Mouse (Mus musculus): ENCODE measurements around the gene Tpd52l1. TPM values are rescaled to one million over a fixed set of nuclear protein-coding genes. Genes with fewer than 3 reads are reported as not detected.
"Not testable (repeated sequence)": the region's sequence is repeated elsewhere in the genome, so short reads cannot be mapped to it uniquely, and the experiment has no call there.

Gene Tpd52l1
- polyA plus RNA-seq, 1 experiment from 2014 or later, result 50.7 TPM

DNA sequence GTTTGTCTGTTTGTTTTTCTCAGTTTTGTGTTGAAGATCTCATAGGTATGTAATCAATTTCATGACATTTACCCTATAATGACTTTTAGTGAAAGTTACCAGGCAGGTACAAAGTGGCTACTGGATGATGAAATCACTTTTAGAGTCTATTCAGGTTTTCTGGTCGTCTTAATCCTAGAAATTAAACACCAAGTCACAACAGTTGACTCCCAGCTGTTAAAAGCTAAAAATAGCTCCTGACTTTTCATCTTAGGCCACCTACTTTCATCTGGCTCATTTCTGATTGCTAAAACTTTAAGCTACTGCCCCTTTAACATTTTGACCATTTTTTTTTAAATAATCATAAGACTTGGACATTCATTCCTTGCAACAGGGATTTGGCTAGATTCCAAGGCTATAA is 1.3 kb upstream of the Tpd52l1 start:
- DNase-seq (ENCODE audit: low spot score), result no peak
- no peak for ATAC-seq (replicated peaks; ENCODE audit: insufficient number of reproducible peaks, low FRiP score, low TSS enrichment, low read depth)
- Histone ChIP-seq H3K9me3 (replicated peaks; ENCODE audit: control insufficient read depth, low read length) (no peaks in the 10 kb centered on the region), H3K4me3 (ENCODE audit: low read depth, low read length) (no peak overlapping the region), H3K9ac (replicated peaks; ENCODE audit: low read length) (no peak overlapping the region), H3K27ac (replicated peaks; ENCODE audit: low read depth, low read length) (no peak overlapping the region), H3K36me3 (replicated peaks; ENCODE audit: control insufficient read depth, insufficient read depth, low read depth, low read length) (no peaks in the 10 kb centered on the region), H3K4me2 (ENCODE audit: low read depth, low read length) (no peak overlapping the region), H3K4me1 (ENCODE audit: control insufficient read depth, insufficient read depth, low read length) (no peaks in the 10 kb centered on the region), H3K27me3 (ENCODE audit: control insufficient read depth, insufficient read depth, low read length) (no peaks in the 10 kb centered on the region)
- 53% methylated on average over 1 of the region's 1 CpGs for WGBS

DNA sequence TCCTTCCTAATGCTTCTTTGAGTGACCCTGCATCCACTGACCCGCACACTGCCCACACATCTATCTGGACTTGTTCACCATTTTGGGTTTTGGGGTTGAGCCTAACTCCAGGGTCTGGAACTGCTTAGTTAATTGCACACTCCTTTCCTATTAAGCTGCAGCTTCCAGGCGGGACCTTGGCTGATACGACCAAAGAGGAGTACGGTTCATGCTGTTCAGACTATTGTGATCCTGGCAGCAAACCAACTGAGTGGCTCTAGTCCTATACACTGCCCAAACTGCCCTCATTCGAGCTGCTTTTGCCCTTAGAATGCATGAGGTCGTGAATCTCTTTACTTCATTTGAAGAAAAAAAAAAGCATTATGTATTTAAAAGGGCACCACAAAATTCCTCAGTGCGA is 1.6 kb downstream of the Tpd52l1 start:
- Histone ChIP-seq H3K4me1 (ENCODE audit: control insufficient read depth, insufficient read depth, low read length) (no peaks in the 10 kb centered on the region), H3K27me3 (ENCODE audit: control insufficient read depth, insufficient read depth, low read length) (no peaks in the 10 kb centered on the region), H3K9ac (replicated peaks; ENCODE audit: low read length) (no peak overlapping the region), H3K4me3 (ENCODE audit: low read depth, low read length) (no peak overlapping the region), H3K9me3 (replicated peaks; ENCODE audit: control insufficient read depth, low read length) (no peaks in the 10 kb centered on the region), H3K4me2 (ENCODE audit: low read depth, low read length) (no peak overlapping the region), H3K27ac (replicated peaks; ENCODE audit: low read depth, low read length) (no peak overlapping the region), H3K36me3 (replicated peaks; ENCODE audit: control insufficient read depth, insufficient read depth, low read depth, low read length) (no peaks in the 10 kb centered on the region)
- ATAC-seq (replicated peaks; ENCODE audit: insufficient number of reproducible peaks, low FRiP score, low TSS enrichment, low read depth) (no peak), DNase-seq (ENCODE audit: low spot score) (no peak)
- 59% methylated on average over 7 of the region's 7 CpGs for WGBS

DNA sequence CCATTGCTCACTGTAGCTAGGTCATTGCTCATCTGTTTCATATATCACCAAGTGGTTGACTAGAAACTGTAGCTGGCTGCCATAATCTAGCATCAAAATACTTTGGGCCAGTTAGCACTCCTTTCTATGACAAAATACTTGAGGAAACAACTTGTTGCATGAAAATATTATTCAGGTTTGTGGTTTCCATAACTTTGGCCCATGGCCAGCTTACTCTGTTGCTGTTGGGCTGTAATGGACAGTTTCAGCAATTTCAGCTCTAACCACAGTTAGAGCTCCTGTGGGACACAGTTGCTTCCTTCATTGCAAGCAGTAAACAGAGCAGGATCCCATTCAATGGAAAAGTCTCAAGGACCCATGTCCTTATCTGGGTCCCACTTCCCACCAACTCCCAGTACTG is 4.3 kb downstream of the Tpd52l1 start:
- Histone ChIP-seq H3K27me3 (ENCODE audit: control insufficient read depth, insufficient read depth, low read length) (no peaks in the 10 kb centered on the region), H3K27ac (replicated peaks; ENCODE audit: low read depth, low read length) (no peak overlapping the region), H3K4me3 (ENCODE audit: low read depth, low read length) (no peak overlapping the region), H3K4me1 (ENCODE audit: control insufficient read depth, insufficient read depth, low read length) (no peaks in the 10 kb centered on the region), H3K4me2 (ENCODE audit: low read depth, low read length) (no peak overlapping the region), H3K9ac (replicated peaks; ENCODE audit: low read length) (no peak overlapping the region), H3K36me3 (replicated peaks; ENCODE audit: control insufficient read depth, insufficient read depth, low read depth, low read length) (no peaks in the 10 kb centered on the region), H3K9me3 (replicated peaks; ENCODE audit: control insufficient read depth, low read length) (no peaks in the 10 kb centered on the region)
- DNase-seq (ENCODE audit: low spot score) (no peak), ATAC-seq (replicated peaks; ENCODE audit: insufficient number of reproducible peaks, low FRiP score, low TSS enrichment, low read depth) (no peak)

DNA sequence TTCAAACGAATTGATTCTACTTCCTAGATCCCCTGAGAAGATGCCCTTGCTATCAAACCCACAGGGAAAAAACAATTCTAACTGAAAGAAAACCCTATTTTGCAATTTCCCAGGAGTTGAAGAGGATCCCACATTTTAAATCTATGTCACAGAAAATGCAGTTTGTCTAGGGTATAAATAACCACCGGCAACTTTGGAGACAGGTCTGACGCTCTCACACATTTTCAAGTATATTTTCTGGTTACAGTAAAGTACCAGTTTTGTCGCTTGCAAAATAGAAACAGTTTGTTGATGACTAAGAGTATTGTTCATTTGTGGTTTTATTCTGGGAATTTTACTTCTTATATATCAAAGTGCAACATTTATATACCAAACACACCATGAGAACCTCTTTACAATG is 9.7 kb downstream of the Tpd52l1 start:
- no peaks in the 10 kb centered on the region for H3K4me1 ChIP-seq (ENCODE audit: control insufficient read depth, insufficient read depth, low read length)
- H3K9ac ChIP-seq (replicated peaks; ENCODE audit: low read length), result no peak overlapping the region
- H3K9me3 ChIP-seq (replicated peaks; ENCODE audit: control insufficient read depth, low read length), result no peaks in the 10 kb centered on the region
- DNase-seq (ENCODE audit: low spot score) (no peak), ATAC-seq (replicated peaks; ENCODE audit: insufficient number of reproducible peaks, low FRiP score, low TSS enrichment, low read depth) (no peak)
- no peak overlapping the region for H3K4me3 ChIP-seq (ENCODE audit: low read depth, low read length)
- no peaks in the 10 kb centered on the region for H3K27me3 ChIP-seq (ENCODE audit: control insufficient read depth, insufficient read depth, low read length)
- no peaks in the 10 kb centered on the region for H3K36me3 ChIP-seq (replicated peaks; ENCODE audit: control insufficient read depth, insufficient read depth, low read depth, low read length)
- H3K27ac ChIP-seq (replicated peaks; ENCODE audit: low read depth, low read length), result no peak overlapping the region
- 81% methylated on average over 4 of the region's 4 CpGs for WGBS
- no peak overlapping the region for H3K4me2 ChIP-seq (ENCODE audit: low read depth, low read length)

DNA sequence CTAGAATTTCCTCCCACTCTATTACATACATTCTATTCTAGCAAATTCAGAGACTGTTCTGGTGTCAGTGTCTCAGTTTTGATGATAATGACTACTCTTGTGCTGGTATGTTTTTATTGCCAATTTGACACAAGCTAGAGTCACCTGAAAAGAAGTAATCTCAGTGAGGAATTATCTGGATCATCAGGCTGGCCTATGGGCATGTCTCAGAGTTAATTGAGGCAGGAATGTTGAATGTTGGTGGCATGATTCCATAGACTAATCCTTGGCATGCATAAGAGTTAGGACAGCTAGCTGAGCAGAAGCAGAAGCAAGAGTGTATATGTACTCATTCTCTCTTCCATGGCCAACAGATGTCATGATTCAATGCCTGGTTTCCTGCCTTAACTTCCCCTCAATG is 27.8 kb downstream of the Tpd52l1 start:
- H3K4me1 ChIP-seq (ENCODE audit: control insufficient read depth, insufficient read depth, low read length), result no peaks in the 10 kb centered on the region
- no peaks in the 10 kb centered on the region for H3K9me3 ChIP-seq (replicated peaks; ENCODE audit: control insufficient read depth, low read length)
- ATAC-seq (replicated peaks; ENCODE audit: insufficient number of reproducible peaks, low FRiP score, low TSS enrichment, low read depth), result no peak
- no peak overlapping the region for H3K4me3 ChIP-seq (ENCODE audit: low read depth, low read length)
- no peaks in the 10 kb centered on the region for H3K36me3 ChIP-seq (replicated peaks; ENCODE audit: control insufficient read depth, insufficient read depth, low read depth, low read length)
- H3K27me3 ChIP-seq (ENCODE audit: control insufficient read depth, insufficient read depth, low read length), result no peaks in the 10 kb centered on the region
- no peak overlapping the region for H3K4me2 ChIP-seq (ENCODE audit: low read depth, low read length)
- H3K9ac ChIP-seq (replicated peaks; ENCODE audit: low read length), result no peak overlapping the region
- no peak for DNase-seq (ENCODE audit: low spot score)
- no peak overlapping the region for H3K27ac ChIP-seq (replicated peaks; ENCODE audit: low read depth, low read length)

DNA sequence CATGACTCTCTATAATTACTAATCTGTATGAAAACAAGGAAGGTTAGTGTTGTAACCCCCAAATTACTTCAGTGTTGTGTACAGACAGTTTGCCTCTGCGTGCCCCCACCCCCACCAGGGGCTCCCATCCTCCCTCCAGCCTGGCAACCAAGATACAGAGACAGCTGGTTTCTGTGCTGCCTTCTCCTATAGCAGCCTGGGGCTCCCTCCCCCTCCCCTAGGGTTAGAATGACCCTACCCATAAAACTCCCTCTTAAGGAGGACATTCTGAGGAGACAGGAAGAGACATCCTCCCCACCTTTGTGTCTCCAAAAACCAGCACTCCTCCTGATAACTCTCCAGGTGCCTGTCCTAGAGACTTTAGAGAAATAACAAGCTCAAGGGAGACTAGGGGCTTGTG is 52.8 kb downstream of the Tpd52l1 start:
- Histone ChIP-seq H3K36me3 (replicated peaks; ENCODE audit: control insufficient read depth, insufficient read depth, low read depth, low read length) (no peaks in the 10 kb centered on the region), H3K4me2 (ENCODE audit: low read depth, low read length) (no peak overlapping the region), H3K9me3 (replicated peaks; ENCODE audit: control insufficient read depth, low read length) (no peaks in the 10 kb centered on the region), H3K27me3 (ENCODE audit: control insufficient read depth, insufficient read depth, low read length) (no peaks in the 10 kb centered on the region), H3K4me3 (ENCODE audit: low read depth, low read length) (no peak overlapping the region), H3K27ac (replicated peaks; ENCODE audit: low read depth, low read length) (no peak overlapping the region), H3K9ac (replicated peaks; ENCODE audit: low read length) (no peak overlapping the region), H3K4me1 (ENCODE audit: control insufficient read depth, insufficient read depth, low read length) (no peaks in the 10 kb centered on the region)
- ATAC-seq (replicated peaks; ENCODE audit: insufficient number of reproducible peaks, low FRiP score, low TSS enrichment, low read depth) (no peak), DNase-seq (ENCODE audit: low spot score) (no peak)
- 38% methylated on average over 1 of the region's 1 CpGs for WGBS

DNA sequence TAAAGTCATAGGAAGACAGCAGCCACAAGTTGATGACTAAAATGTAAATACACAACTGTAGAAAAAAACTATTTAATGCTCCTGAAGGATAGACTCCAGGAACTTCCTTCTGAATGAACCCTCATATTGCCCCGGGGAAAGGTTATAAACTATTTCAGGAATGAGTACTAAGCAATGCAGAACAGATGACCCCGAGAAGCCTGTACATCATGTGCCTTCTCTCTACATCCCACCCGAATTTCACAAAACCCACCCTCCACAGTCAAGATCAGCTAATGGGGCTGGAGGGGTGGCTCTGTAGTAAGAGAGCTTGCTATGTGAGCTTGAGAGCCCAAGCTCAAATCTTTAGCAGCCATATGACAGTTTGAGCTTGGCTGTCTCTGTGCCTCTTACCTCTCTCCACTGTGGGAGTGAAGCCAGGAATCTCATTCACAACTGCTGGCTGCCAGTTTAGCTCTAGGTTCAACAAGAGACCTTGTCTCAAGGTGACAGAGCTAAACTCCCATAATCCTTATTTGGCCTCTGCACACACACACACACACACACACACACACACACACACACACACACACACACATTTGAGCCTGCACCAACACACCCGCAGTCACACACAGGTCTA is 54.9 kb downstream of the Tpd52l1 start:
- Histone ChIP-seq H3K9me3 (replicated peaks; ENCODE audit: control insufficient read depth, low read length) (no peaks in the 10 kb centered on the region), H3K27me3 (ENCODE audit: control insufficient read depth, insufficient read depth, low read length) (no peaks in the 10 kb centered on the region), H3K4me2 (ENCODE audit: low read depth, low read length) (no peak overlapping the region), H3K27ac (replicated peaks; ENCODE audit: low read depth, low read length) (no peak overlapping the region), H3K4me3 (ENCODE audit: low read depth, low read length) (no peak overlapping the region), H3K9ac (replicated peaks; ENCODE audit: low read length) (no peak overlapping the region), H3K36me3 (replicated peaks; ENCODE audit: control insufficient read depth, insufficient read depth, low read depth, low read length) (no peaks in the 10 kb centered on the region), H3K4me1 (ENCODE audit: control insufficient read depth, insufficient read depth, low read length) (no peaks in the 10 kb centered on the region)
- DNase-seq (ENCODE audit: low spot score) (no peak), ATAC-seq (replicated peaks; ENCODE audit: insufficient number of reproducible peaks, low FRiP score, low TSS enrichment, low read depth) (no peak)
- WGBS, result 61% methylated on average over 4 of the region's 4 CpGs

DNA sequence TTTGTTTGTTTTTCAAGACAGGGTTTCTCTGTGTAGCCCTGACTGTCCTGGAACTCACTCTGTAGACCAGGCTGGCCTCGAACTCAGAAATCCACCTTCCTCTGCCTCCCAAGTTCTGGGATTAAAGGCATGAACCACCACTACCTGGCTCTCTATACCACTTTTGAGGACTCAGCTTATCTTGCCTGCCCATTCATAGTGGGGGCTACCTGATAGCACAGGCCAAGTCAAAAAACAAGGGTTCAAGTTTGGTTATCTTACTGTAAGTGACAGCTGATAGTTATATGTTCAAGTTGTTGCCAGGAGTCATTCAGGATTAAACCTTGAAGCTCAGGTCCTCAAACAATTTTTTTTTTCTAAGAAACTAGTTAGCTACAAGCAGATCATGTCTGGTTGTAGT is 57.2 kb downstream of the Tpd52l1 start:
- H3K27ac ChIP-seq (replicated peaks; ENCODE audit: low read depth, low read length); H3K4me1 ChIP-seq (ENCODE audit: control insufficient read depth, insufficient read depth, low read length); H3K36me3 ChIP-seq (replicated peaks; ENCODE audit: control insufficient read depth, insufficient read depth, low read depth, low read length); H3K4me2 ChIP-seq (ENCODE audit: low read depth, low read length); DNase-seq (ENCODE audit: low spot score); H3K9me3 ChIP-seq (replicated peaks; ENCODE audit: control insufficient read depth, low read length); H3K27me3 ChIP-seq (ENCODE audit: control insufficient read depth, insufficient read depth, low read length); ATAC-seq (replicated peaks; ENCODE audit: insufficient number of reproducible peaks, low FRiP score, low TSS enrichment, low read depth); H3K4me3 ChIP-seq (ENCODE audit: low read depth, low read length); H3K9ac ChIP-seq (replicated peaks; ENCODE audit: low read length): not testable (repeated sequence)
- 82% methylated on average over 1 of the region's 1 CpGs for WGBS
